Mouse (Mus musculus) spleen, adult 2 months (tissue): ENCODE results near the gene Spata48. TPM values are rescaled to one million over a fixed set of nuclear protein-coding genes. Genes with fewer than 3 reads are reported as not detected.
A peak's percentile ranks its signal among the peaks of the same experiment; 100 is the strongest.

Experiments used
- DNase-seq, 2 experiments: peaks; one replicate each; pipeline versions ENCODE4 v3.0.0 to v3.0.0-alpha.2; 2012 to 2021; ENCODE audit warnings: low spot score in 2 of 2, low read depth in 1 of 2
- H3K27ac ChIP-seq: fragments of 200-500 bp; 2 replicates; pipeline ENCODE4 v1.5.1; 2012; ENCODE audit warnings: low read length, inconsistent platforms; ENCODE audit not compliant: insufficient read depth
- H3K27me3 ChIP-seq: fragments of 200-500 bp; 2 replicates; pipeline ENCODE4 v1.6.1; 2012; ENCODE audit warnings: mild to moderate bottlenecking, moderate library complexity, low read length, inconsistent platforms; ENCODE audit not compliant: control insufficient read depth, insufficient read depth
- H3K36me3 ChIP-seq: fragments of 200-500 bp; 2 replicates; pipeline ENCODE4 v1.6.1; 2012; ENCODE audit warnings: mild to moderate bottlenecking, low read length, inconsistent platforms; ENCODE audit not compliant: control insufficient read depth, insufficient read depth
- H3K4me1 ChIP-seq: fragments of 200-500 bp; 2 replicates; pipeline ENCODE4 v1.6.1; 2011; ENCODE audit warnings: inconsistent platforms; ENCODE audit not compliant: control insufficient read depth, insufficient read depth, insufficient read length
- H3K4me3 ChIP-seq: fragments of 200-500 bp; 2 replicates; pipeline ENCODE4 v1.5.1; 2011; ENCODE audit warnings: mild to moderate bottlenecking, inconsistent platforms; ENCODE audit not compliant: insufficient read depth, insufficient read length; ENCODE audit errors: extremely low read depth
- CTCF ChIP-seq: fragments of 200-500 bp; IDR thresholded peaks from 2 replicates; pipeline ENCODE4 v1.5.1; 2011; ENCODE audit warnings: mild to moderate bottlenecking, inconsistent platforms; ENCODE audit not compliant: insufficient read depth, insufficient read length, insufficient replicate concordance; ENCODE audit errors: extremely low read depth
- POLR2A ChIP-seq: fragments of 200-500 bp; IDR thresholded peaks from 2 replicates; pipeline ENCODE4 v1.6.1; 2011; ENCODE audit warnings: low read depth, low read length, inconsistent platforms
- WGBS: fragments of 180-500 bp; shearing (Covaris S2); methylation state at CpG from one replicate; pipeline ENCODE4 v1.1.7; 2018; 5-methylcytosine and 5-hydroxymethylcytosine counted together
- polyA plus RNA-seq: library from polyadenylated mRNA; depleted of rRNA; stranded (reverse); fragments of >200 nt; gene quantifications from 2 replicates; pipeline ENCODE4 v1.2.3, GENCODE M21; 2012; rRNA removed

Gene Spata48
- polyA plus RNA-seq: 1.7 and 3.5 TPM in 2 replicates

GRCm38 (mm10) chr11:11461635-11462560 is at the start of gene Spata48, which contains the start of gene Zpbp:
Gene Spata48, plus strand, starts transcription at chr11:11462094.
Gene Zpbp, minus strand, starts transcription at chr11:11462408.
- H3K4me1 ChIP-seq: no peaks in the 10 kb centered on the region
- TF ChIP-seq POLR2A (peak; percentile 50; the same call in 1 of the 2 replicates), CTCF (peak; percentile 82)
- peak within 1 kb of the TSS; percentile 81 for H3K27ac ChIP-seq
- peak within 1 kb of the TSS; percentile 83 for H3K4me3 ChIP-seq
- DNase-seq: peak; percentile 91 to 93
- no peaks in the 10 kb centered on the region for H3K36me3 ChIP-seq
- H3K27me3 ChIP-seq: no peaks in the 10 kb centered on the region
- WGBS: under 1% methylated on average over 66 of the region's 66 CpGs

DNA sequence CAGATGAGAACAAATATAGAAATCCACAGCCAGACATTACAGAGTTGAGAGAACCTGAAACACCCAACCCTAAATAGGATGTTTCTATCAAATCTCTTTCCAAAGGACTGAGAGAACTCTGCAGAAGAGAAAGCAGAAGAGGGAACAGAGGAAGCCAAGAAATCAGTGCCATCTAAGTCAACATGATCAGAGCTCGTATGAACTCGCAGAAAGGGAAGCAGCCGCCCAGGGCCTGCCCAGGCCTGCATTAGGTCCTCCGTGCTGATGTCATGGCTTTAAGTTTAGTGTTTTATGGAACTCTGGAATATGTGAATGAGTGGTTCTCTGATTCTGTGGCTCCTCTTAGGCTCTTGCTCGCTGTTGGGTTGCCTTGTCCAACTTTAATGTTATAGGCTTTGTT is 47.7 kb upstream of the Spata48 start:
- TF ChIP-seq POLR2A (no peak), CTCF (no peak)
- DNase-seq: no peak
- Histone ChIP-seq H3K36me3 (no peaks in the 10 kb centered on the region), H3K27me3 (no peaks in the 10 kb centered on the region), H3K4me3 (no peak overlapping the region), H3K27ac (no peak overlapping the region), H3K4me1 (no peaks in the 10 kb centered on the region)
- WGBS: 86% methylated on average over 5 of the region's 5 CpGs

GRCm38 (mm10) chr11:11417356-11417755 is 44.5 kb upstream of the Spata48 start:
- TF ChIP-seq CTCF (no peak), POLR2A (no peak)
- DNase-seq: no peak
- Histone ChIP-seq H3K4me1 (no peaks in the 10 kb centered on the region), H3K27ac (no peak overlapping the region), H3K4me3 (no peak overlapping the region), H3K27me3 (no peaks in the 10 kb centered on the region), H3K36me3 (no peaks in the 10 kb centered on the region)
- 21% methylated on average over 2 of the region's 2 CpGs for WGBS

DNA sequence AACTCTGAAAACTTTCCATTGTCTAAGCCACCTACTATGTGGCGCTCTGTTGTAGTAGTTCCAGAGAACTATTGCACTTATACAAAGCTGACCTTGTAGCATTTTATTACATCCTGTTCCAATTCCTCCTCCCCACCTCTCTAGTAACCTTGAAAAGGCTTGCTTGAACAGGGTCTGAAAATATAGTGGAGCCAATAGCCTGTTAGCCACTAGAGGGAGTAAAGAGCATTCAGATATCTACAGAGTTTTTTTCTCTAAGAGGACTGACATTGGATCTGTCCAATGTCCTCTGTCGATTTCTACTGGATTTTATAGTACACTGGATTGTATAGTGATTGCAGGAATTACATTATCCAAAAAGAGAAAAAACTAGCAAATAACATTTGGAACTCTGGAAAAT is 6.9 kb upstream of the Spata48 start:
- H3K4me3 ChIP-seq: no peak overlapping the region
- TF ChIP-seq POLR2A (no peak), CTCF (no peak)
- H3K27me3 ChIP-seq: no peaks in the 10 kb centered on the region
- 33% methylated on average over 2 of the region's 2 CpGs for WGBS
- no peak overlapping the region for H3K27ac ChIP-seq
- no peaks in the 10 kb centered on the region for H3K36me3 ChIP-seq
- peak in 1 of 2 experiments; percentile 25 for DNase-seq
- no peaks in the 10 kb centered on the region for H3K4me1 ChIP-seq

DNA sequence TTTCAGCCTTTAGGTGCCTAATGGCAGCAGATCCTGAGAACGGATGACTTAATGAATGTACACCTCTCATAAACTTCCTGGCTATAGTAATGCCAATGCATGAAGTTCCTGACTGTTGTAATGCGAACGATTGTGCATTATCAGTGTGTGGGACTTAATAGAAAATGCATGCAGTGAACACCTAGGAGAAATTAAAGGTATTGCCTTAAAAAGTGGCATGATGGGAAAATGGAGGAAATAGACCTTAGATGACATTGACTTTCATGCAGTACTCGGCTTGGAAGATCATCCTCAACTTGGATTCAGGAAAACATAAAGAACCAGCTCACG is 632 bp downstream of the Spata48 start:
- TF ChIP-seq CTCF: no peak
- TF ChIP-seq POLR2A: no peak
- Histone ChIP-seq H3K4me1 (no peaks in the 10 kb centered on the region), H3K4me3 (peak overlapping the region; percentile 83), H3K27ac (peak overlapping the region; percentile 81; the same call in 1 of the 2 replicates), H3K27me3 (no peaks in the 10 kb centered on the region), H3K36me3 (no peaks in the 10 kb centered on the region)
- DNase-seq: no peak
- WGBS: 54% methylated on average over 5 of the region's 5 CpGs

DNA sequence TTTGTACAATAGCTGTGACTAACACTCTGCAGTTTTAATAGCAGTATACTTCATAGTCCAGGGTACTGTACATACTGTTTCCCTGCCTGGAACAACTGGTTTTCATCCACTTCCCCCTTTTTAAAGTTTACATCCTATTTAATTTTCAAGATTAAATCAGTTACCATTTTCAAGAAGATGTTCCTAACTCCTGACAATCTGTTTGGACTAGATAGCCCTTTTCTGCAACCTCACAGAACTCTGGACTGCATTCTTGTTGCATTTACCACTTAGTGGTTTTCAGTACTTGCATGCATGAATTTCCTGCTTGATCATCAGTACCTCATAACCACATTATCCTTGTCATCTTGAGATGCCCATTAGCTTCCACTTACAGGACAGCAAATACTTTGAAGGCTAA is 7.0 kb downstream of the Spata48 start:
- TF ChIP-seq CTCF: no peak
- TF ChIP-seq POLR2A: no peak
- Histone ChIP-seq H3K27ac (no peak overlapping the region), H3K4me3 (no peak overlapping the region; the same call in 1 of the 2 replicates), H3K36me3 (no peaks in the 10 kb centered on the region), H3K4me1 (no peaks in the 10 kb centered on the region), H3K27me3 (no peaks in the 10 kb centered on the region)
- no peak for DNase-seq

GRCm38 (mm10) chr11:11484378-11484777 is 22.5 kb downstream of the Spata48 start:
- WGBS: 63% methylated on average over 8 of the region's 8 CpGs
- Histone ChIP-seq H3K4me3 (no peak overlapping the region), H3K27ac (no peak overlapping the region), H3K36me3 (no peaks in the 10 kb centered on the region), H3K27me3 (no peaks in the 10 kb centered on the region), H3K4me1 (no peaks in the 10 kb centered on the region)
- no peak for TF ChIP-seq CTCF
- TF ChIP-seq POLR2A: no peak
- DNase-seq: no peak
